Mouse (Mus musculus): ENCODE measurements around the gene Aprt. TPM values are rescaled to one million over a fixed set of nuclear protein-coding genes. Genes with fewer than 3 reads are reported as not detected.
"Not testable (repeated sequence)": the region's sequence is repeated elsewhere in the genome, so short reads cannot be mapped to it uniquely, and the experiment has no call there.

Gene Aprt
- total RNA-seq, 2 experiments from 2014 or later: 80.3 to 89.9 TPM

GRCm38 (mm10) chr8:122593783-122594507, 17.2 kb upstream of the Aprt start:
- DNase-seq (ENCODE audit: extremely low spot score in 1 of 2, low spot score in 2 of 2): no peak
- intact Hi-C loops (cut with DNase I): no loop called here

- DNase-seq (ENCODE audit: extremely low spot score in 1 of 2, low spot score in 2 of 2): no peak
- intact Hi-C loops (cut with DNase I): no loop called here
Measured at GRCm38 (mm10) chr8:122593240-122593639, 16.5 kb upstream of the Aprt start.

GRCm38 (mm10) chr8:122586749-122587148, 10.0 kb upstream of the Aprt start:
- no peak for DNase-seq (ENCODE audit: extremely low spot score in 1 of 2, low spot score in 2 of 2)
- intact Hi-C loops (cut with DNase I): no loop called here

GRCm38 (mm10) chr8:122586171-122586570, 9.5 kb upstream of the Aprt start:
- DNase-seq (ENCODE audit: extremely low spot score in 1 of 2, low spot score in 2 of 2): no peak
- intact Hi-C loops (cut with DNase I): no loop called here

- intact Hi-C loops (cut with DNase I): no loop called here
- DNase-seq (ENCODE audit: extremely low spot score in 1 of 2, low spot score in 2 of 2): no peak
Measured at GRCm38 (mm10) chr8:122585411-122585891, 8.7 kb upstream of the Aprt start.

GRCm38 (mm10) chr8:122584981-122585380, 8.3 kb upstream of the Aprt start:
- intact Hi-C loops (cut with DNase I): no loop called here

GRCm38 (mm10) chr8:122580926-122581325, 4.2 kb upstream of the Aprt start:
- no peak for DNase-seq (ENCODE audit: extremely low spot score in 1 of 2, low spot score in 2 of 2)
- intact Hi-C loops (cut with DNase I): no loop called here

More at GRCm38 (mm10) chr8:122584981-122585380, 8.3 kb upstream of the Aprt start:
- no peak for DNase-seq (ENCODE audit: extremely low spot score in 1 of 2, low spot score in 2 of 2)

GRCm38 (mm10) chr8:122579196-122579595, 2.5 kb upstream of the Aprt start:
- intact Hi-C loops (cut with DNase I): no loop called here
- DNase-seq (ENCODE audit: extremely low spot score in 1 of 2, low spot score in 2 of 2): no peak

GRCm38 (mm10) chr8:122577116-122577515, 407 bp upstream of the Aprt start:
- intact Hi-C loops (cut with DNase I): no loop called here
- no peak for DNase-seq (ENCODE audit: extremely low spot score in 1 of 2, low spot score in 2 of 2)

GRCm38 (mm10) chr8:122575735-122576647, 718 bp downstream of the Aprt start:
- DNase-seq (ENCODE audit: extremely low spot score in 1 of 2, low spot score in 2 of 2): no peak
- intact Hi-C loops (cut with DNase I): no loop called here

GRCm38 (mm10) chr8:122575286-122575685, 1.4 kb downstream of the Aprt start:
- DNase-seq (ENCODE audit: extremely low spot score in 1 of 2, low spot score in 2 of 2): no peak
- intact Hi-C loops (cut with DNase I): no loop called here

- intact Hi-C loops (cut with DNase I): no loop called here
- DNase-seq (ENCODE audit: extremely low spot score in 1 of 2, low spot score in 2 of 2): no peak
Measured at GRCm38 (mm10) chr8:122574667-122575251, 1.9 kb downstream of the Aprt start.

- intact Hi-C loops (cut with DNase I): no loop called here
- DNase-seq (ENCODE audit: extremely low spot score in 1 of 2, low spot score in 2 of 2): no peak
Measured at GRCm38 (mm10) chr8:122574264-122574663, 2.4 kb downstream of the Aprt start.

GRCm38 (mm10) chr8:122573577-122573976, 3.1 kb downstream of the Aprt start:
- intact Hi-C loops (cut with DNase I): no loop called here
- no peak for DNase-seq (ENCODE audit: extremely low spot score in 1 of 2, low spot score in 2 of 2)

- DNase-seq (ENCODE audit: extremely low spot score in 1 of 2, low spot score in 2 of 2); intact Hi-C loops (cut with DNase I): not testable (repeated sequence)
Measured at GRCm38 (mm10) chr8:122573176-122573575, 3.5 kb downstream of the Aprt start.

- intact Hi-C loops (cut with DNase I): no loop called here
- DNase-seq (ENCODE audit: extremely low spot score in 1 of 2, low spot score in 2 of 2): no peak
Measured at GRCm38 (mm10) chr8:122572751-122573150, 4.0 kb downstream of the Aprt start.

GRCm38 (mm10) chr8:122571750-122572267, 4.9 kb downstream of the Aprt start:
- intact Hi-C loops (cut with DNase I): no loop called here

GRCm38 (mm10) chr8:122571153-122571552, 5.6 kb downstream of the Aprt start:
- intact Hi-C loops (cut with DNase I): no loop called here
- DNase-seq (ENCODE audit: extremely low spot score in 1 of 2, low spot score in 2 of 2): no peak

More at GRCm38 (mm10) chr8:122571750-122572267, 4.9 kb downstream of the Aprt start:
- DNase-seq (ENCODE audit: extremely low spot score in 1 of 2, low spot score in 2 of 2): no peak

- intact Hi-C loops (cut with DNase I): no loop called here
- DNase-seq (ENCODE audit: extremely low spot score in 1 of 2, low spot score in 2 of 2): no peak
Measured at GRCm38 (mm10) chr8:122569996-122570395, 6.7 kb downstream of the Aprt start.

All from left cerebral cortex, postnatal 10 days (tissue).